Mouse (Mus musculus) neural tube, embryonic 14.5 days (tissue): Measurements from ENCODE around the gene Rtn3. TPM values are rescaled to one million over a fixed set of nuclear protein-coding genes. Genes with fewer than 3 reads are reported as not detected.

Experiments used
- ATAC-seq: fragments of 200-750 bp; cut with Nextera tagmentation; 2 replicates; pipeline ENCODE4 v1.8.0; 2017; ENCODE audit warnings: low read depth, mild to moderate bottlenecking, moderate TSS enrichment, moderate library complexity
- H3K27ac ChIP-seq: fragments of 300-500 bp; sonication (generic); 2 replicates; pipeline ENCODE4 v1.5.1; 2014; ENCODE audit warnings: low read depth, mild to moderate bottlenecking, control low read depth, low read length, moderate library complexity, mixed read lengths
- H3K27me3 ChIP-seq: fragments of 300-500 bp; sonication (generic); 2 replicates; pipeline ENCODE4 v1.6.1; 2014; ENCODE audit warnings: low read length; ENCODE audit not compliant: control insufficient read depth, insufficient read depth
- H3K36me3 ChIP-seq: fragments of 300-500 bp; sonication (generic); 2 replicates; pipeline ENCODE4 v1.6.1; 2014; ENCODE audit warnings: low read length, mixed read lengths; ENCODE audit not compliant: control insufficient read depth, insufficient read depth
- H3K4me1 ChIP-seq: fragments of 300-500 bp; sonication (generic); 2 replicates; pipeline ENCODE4 v1.6.1; 2014; ENCODE audit warnings: low read length; ENCODE audit not compliant: control insufficient read depth, insufficient read depth
- H3K4me2 ChIP-seq: fragments of 300-500 bp; sonication (generic); 2 replicates; pipeline ENCODE4 v1.6.1; 2014; ENCODE audit warnings: mild to moderate bottlenecking, low read depth, low read length, control low read depth
- H3K4me3 ChIP-seq: fragments of 300-500 bp; sonication (generic); 2 replicates; pipeline ENCODE4 v1.5.1; 2014; ENCODE audit warnings: low read depth, low read length, control low read depth, mixed read lengths
- H3K9ac ChIP-seq: fragments of 300-500 bp; sonication (generic); replicated peaks from 2 replicates; pipeline ENCODE4 v1.6.1; 2014; ENCODE audit warnings: low read depth, mild to moderate bottlenecking, control low read depth, low read length, mixed read lengths
- H3K9me3 ChIP-seq: fragments of 300-500 bp; sonication (generic); 2 replicates; pipeline ENCODE4 v1.6.1; 2016; ENCODE audit warnings: low read length; ENCODE audit not compliant: control insufficient read depth
- WGBS: fragments of 180-500 bp; shearing (Covaris S2); extraction: QIAGEN DNeasy Blood & Tissue Kit; methylation state at CpG from one replicate; pipeline ENCODE4 v1.1.7; 2014; 5-methylcytosine and 5-hydroxymethylcytosine counted together
- polyA plus RNA-seq: library from polyadenylated mRNA; unstranded; fragments of >200 nt; fragmentation: Nextera tagmentation; extraction: Ambion mirVana; gene quantifications from 2 replicates; pipeline ENCODE4 v1.2.1, GENCODE M21; 2014

Rtn3 gene
- polyA plus RNA-seq, 1 experiment from 2014 or later, result 576 TPM

GRCm38 (mm10) chr19:7479751-7480248, 3.3 kb downstream of the Rtn3 start:
- no peaks in the 10 kb centered on the region for H3K9me3 ChIP-seq
- H3K9ac ChIP-seq, result no peak overlapping the region
- H3K36me3 ChIP-seq, result peaks cover 2% of the 10 kb centered on the region; the same call in 1 of the 2 replicates
- H3K27me3 ChIP-seq, result no peaks in the 10 kb centered on the region
- peak overlapping the region; percentile 53; the same call in 1 of the 2 replicates for H3K4me2 ChIP-seq
- peaks cover 24% of the 10 kb centered on the region; the same call in 1 of the 2 replicates for H3K4me1 ChIP-seq
- 98% methylated on average over 3 of the region's 3 CpGs for WGBS
- H3K4me3 ChIP-seq, result peak overlapping the region; percentile 100; the same call in 1 of the 2 replicates
- no peak for ATAC-seq
- H3K27ac ChIP-seq, result no peak overlapping the region

GRCm38 (mm10) chr19:7470643-7471042, 12.4 kb downstream of the Rtn3 start:
- no peak overlapping the region for H3K27ac ChIP-seq
- no peaks in the 10 kb centered on the region for H3K27me3 ChIP-seq
- no peak overlapping the region for H3K4me2 ChIP-seq
- H3K9ac ChIP-seq, result no peak overlapping the region
- ATAC-seq, result no peak
- H3K36me3 ChIP-seq, result no peaks in the 10 kb centered on the region; the same call in none of the 2 replicates
- H3K9me3 ChIP-seq, result no peaks in the 10 kb centered on the region
- no peak overlapping the region for H3K4me3 ChIP-seq
- 94% methylated on average over 2 of the region's 2 CpGs for whole genome bisulfite sequencing
- no peaks in the 10 kb centered on the region for H3K4me1 ChIP-seq

- Histone ChIP-seq H3K4me3 (no peak overlapping the region), H3K9me3 (no peaks in the 10 kb centered on the region)
- ATAC-seq, result no peak
Observed at GRCm38 (mm10) chr19:7467915-7468314, 15.2 kb downstream of the Rtn3 start.

DNA sequence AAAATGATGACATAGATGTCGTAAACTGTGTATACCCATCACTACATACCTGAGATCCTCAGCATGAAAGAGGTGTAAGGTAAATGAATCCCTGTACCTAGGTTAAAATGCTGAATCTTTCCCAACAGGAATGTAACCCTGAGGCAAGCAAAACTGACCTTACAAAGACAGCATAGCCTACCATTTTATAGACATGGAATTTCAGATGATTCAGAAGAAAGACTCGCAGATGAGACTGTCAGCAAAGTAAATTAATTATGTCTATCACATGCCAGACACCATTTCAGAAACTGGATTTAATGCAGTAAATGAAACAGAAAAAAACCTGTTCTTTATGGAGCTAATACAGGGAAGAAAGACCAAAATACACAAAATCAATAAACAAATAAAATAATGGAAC, 23.7 kb downstream of the Rtn3 start:
- H3K9ac ChIP-seq, result no peak overlapping the region
- no peaks in the 10 kb centered on the region for H3K9me3 ChIP-seq
- ATAC-seq, result no peak
- H3K36me3 ChIP-seq, result no peaks in the 10 kb centered on the region; the same call in 1 of the 2 replicates
- no peaks in the 10 kb centered on the region for H3K27me3 ChIP-seq
- no peak overlapping the region for H3K4me3 ChIP-seq
- H3K27ac ChIP-seq, result no peak overlapping the region
- H3K4me1 ChIP-seq, result no peaks in the 10 kb centered on the region
- 86% methylated on average over 2 of the region's 2 CpGs for WGBS
- H3K4me2 ChIP-seq, result no peak overlapping the region

More at GRCm38 (mm10) chr19:7467915-7468314, 15.2 kb downstream of the Rtn3 start:
- no peak overlapping the region for H3K27ac ChIP-seq
- H3K36me3 ChIP-seq, result no peaks in the 10 kb centered on the region; the same call in none of the 2 replicates
- no peak overlapping the region for H3K4me2 ChIP-seq
- H3K4me1 ChIP-seq, result no peaks in the 10 kb centered on the region
- no peak overlapping the region for H3K9ac ChIP-seq
- H3K27me3 ChIP-seq, result no peaks in the 10 kb centered on the region

DNA sequence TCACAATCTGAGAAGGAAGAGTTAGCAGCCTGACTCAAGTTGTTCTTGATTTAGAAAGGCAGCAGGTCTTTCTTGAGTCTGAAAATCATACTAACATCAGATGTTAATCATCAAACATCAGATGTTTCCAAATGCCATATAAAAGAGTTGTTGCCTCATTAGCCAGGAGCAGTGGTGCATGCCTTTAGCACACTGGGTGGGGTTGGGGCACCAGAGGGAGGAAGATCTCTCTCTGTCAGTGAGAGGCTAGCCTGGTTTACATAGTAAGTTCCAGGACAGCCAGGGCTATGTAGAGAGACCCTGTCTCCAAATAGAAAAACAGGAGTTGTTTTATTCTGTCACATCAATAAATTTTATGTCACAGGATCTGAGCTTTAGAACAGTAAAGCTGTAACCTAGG, 24.2 kb downstream of the Rtn3 start:
- Histone ChIP-seq H3K9ac (no peak overlapping the region), H3K4me3 (no peak overlapping the region), H3K4me2 (no peak overlapping the region), H3K36me3 (no peaks in the 10 kb centered on the region; the same call in 1 of the 2 replicates), H3K27ac (no peak overlapping the region), H3K4me1 (no peaks in the 10 kb centered on the region), H3K9me3 (no peaks in the 10 kb centered on the region), H3K27me3 (no peaks in the 10 kb centered on the region)
- no peak for ATAC-seq

DNA sequence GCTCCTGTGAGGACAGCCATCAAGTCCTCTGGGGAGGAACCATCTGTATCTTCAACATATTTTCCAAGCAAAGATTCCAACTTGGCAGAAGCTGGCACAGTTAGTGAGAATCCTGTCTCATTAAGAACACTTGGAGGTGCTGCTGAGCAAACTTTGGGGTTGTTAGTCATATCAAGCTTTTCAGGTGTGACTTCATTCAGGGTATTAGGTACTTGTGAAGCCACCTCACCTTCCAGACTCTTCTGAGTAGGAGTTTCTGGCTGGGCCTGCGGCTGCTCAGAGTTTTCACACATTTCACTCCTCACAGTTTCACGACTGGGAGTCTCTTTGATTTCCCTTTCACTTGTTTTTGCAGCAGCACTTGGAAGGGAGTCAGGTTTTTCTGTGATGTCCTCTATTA, 26.3 kb downstream of the Rtn3 start:
- Histone ChIP-seq H3K9ac (no peak overlapping the region), H3K4me2 (no peak overlapping the region), H3K27ac (no peak overlapping the region), H3K36me3 (no peaks in the 10 kb centered on the region; the same call in 1 of the 2 replicates), H3K4me3 (no peak overlapping the region), H3K27me3 (no peaks in the 10 kb centered on the region), H3K9me3 (no peaks in the 10 kb centered on the region), H3K4me1 (no peaks in the 10 kb centered on the region)
- WGBS, result 77% methylated on average over 2 of the region's 2 CpGs
- no peak for ATAC-seq

DNA sequence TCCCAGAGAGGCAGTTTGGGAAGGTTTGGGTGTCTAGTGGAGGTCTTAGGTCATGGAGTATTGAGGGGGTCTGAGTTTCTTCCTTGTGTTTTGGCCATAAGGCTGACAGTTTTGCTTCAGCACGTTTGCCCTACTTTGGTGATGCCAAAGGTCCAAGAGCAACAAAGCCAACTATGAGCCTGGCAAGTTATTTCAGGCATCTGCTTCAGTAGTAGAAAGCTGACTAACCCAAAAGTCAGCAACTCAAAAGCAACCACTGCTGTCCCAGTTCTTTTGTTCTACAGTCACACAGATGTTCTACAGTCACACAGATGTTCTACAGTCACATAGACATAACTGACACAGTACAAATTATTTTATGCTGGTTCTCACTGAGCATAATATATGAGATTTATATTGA, 37.5 kb downstream of the Rtn3 start:
- 85% methylated on average over 1 of the region's 1 CpGs for WGBS
- Histone ChIP-seq H3K27me3 (no peaks in the 10 kb centered on the region), H3K9ac (no peak overlapping the region), H3K4me1 (no peaks in the 10 kb centered on the region), H3K4me3 (no peak overlapping the region), H3K36me3 (no peaks in the 10 kb centered on the region), H3K27ac (no peak overlapping the region), H3K9me3 (no peaks in the 10 kb centered on the region), H3K4me2 (no peak overlapping the region)
- ATAC-seq, result no peak

DNA sequence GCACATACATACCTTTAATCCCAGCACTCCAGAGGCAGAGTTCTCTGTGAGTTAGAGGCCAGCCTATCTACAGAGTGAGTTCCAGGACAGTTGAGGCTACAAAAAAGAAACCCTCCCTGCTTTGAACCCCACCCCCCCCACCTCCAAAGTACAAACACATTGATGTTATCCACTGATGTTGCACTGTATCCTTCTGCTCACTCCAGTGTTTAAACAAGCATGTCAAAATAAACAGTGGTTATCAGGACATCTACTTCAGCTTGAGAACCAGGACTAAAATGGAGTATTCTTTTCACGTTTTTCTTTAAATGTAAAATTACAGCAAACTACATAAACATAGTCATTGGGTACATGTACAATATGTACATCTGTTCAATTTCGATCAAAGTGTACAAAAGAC, 38.0 kb downstream of the Rtn3 start:
- ATAC-seq, result no peak
- H3K4me1 ChIP-seq, result no peaks in the 10 kb centered on the region
- WGBS, result 94% methylated on average over 2 of the region's 2 CpGs

GRCm38 (mm10) chr19:7441493-7441892, 41.6 kb downstream of the Rtn3 start:
- Histone ChIP-seq H3K4me2 (no peak overlapping the region), H3K4me3 (no peak overlapping the region), H3K4me1 (no peaks in the 10 kb centered on the region), H3K27me3 (no peaks in the 10 kb centered on the region), H3K9ac (no peak overlapping the region), H3K9me3 (no peaks in the 10 kb centered on the region), H3K36me3 (no peaks in the 10 kb centered on the region), H3K27ac (no peak overlapping the region)
- ATAC-seq, result peak; percentile 66; the same call in 1 of the 2 replicates
- 52% methylated on average over 14 of the region's 14 CpGs for WGBS

More for the DNA sequence above, 38.0 kb downstream of the Rtn3 start:
- no peak overlapping the region for H3K4me2 ChIP-seq
- no peaks in the 10 kb centered on the region for H3K27me3 ChIP-seq
- no peak overlapping the region for H3K27ac ChIP-seq
- H3K4me3 ChIP-seq, result no peak overlapping the region
- no peaks in the 10 kb centered on the region for H3K9me3 ChIP-seq
- H3K9ac ChIP-seq, result no peak overlapping the region
- H3K36me3 ChIP-seq, result no peaks in the 10 kb centered on the region
